Mouse (Mus musculus): ENCODE data around the gene Ddx21. TPM values are rescaled to one million over a fixed set of nuclear protein-coding genes. Genes with fewer than 3 reads are reported as not detected.
"Not testable (repeated sequence)": the region's sequence is repeated elsewhere in the genome, so short reads cannot be mapped to it uniquely, and the experiment has no call there.

Gene Ddx21
- polyA plus RNA-seq, 1 experiment from 2014 or later: 72.8 TPM

DNA sequence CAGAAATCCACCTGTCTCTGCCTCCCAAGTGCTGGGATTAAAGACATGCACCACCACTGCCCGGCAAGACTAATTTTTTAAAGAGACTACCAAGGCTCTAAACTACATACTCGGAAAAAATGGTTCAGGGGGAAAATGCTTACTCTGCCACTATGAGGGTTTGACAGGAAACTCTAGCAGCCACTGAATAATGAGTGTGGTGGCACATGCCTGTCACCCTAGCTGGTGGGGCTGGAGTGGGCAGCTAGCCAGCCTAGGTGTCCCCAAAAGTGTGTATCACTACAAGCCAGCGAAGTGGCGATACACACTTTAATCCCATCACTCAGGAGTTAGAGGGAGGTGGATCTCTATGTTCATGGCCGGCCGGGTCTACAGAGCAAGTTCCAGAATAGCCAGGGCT, 2.0 kb downstream of the Ddx21 start:
- Histone ChIP-seq H3K36me3 (ENCODE audit: control insufficient read depth, insufficient read depth, low read length) (peaks cover 21% of the 10 kb centered on the region), H3K9ac (ENCODE audit: low read depth, low read length) (0 out of 2 replicates have a peak overlapping the region, but pooled peaks have one; percentile 16), H3K27ac (ENCODE audit: low read depth, low read length) (no peak overlapping the region; the same call in 1 of the 2 replicates), H3K4me2 (peak overlapping the region; percentile 89), H3K27me3 (replicated peaks; ENCODE audit: control insufficient read depth, insufficient read depth, low read length) (no peaks in the 10 kb centered on the region), H3K4me1 (replicated peaks; ENCODE audit: control insufficient read depth, insufficient read depth, low read length) (peaks cover 4% of the 10 kb centered on the region), H3K9me3 (ENCODE audit: control insufficient read depth, low read length) (no peaks in the 10 kb centered on the region), H3K4me3 (ENCODE audit: low read depth, low read length) (peak overlapping the region; percentile 89)
- DNase-seq (ENCODE audit: low spot score) (no peak), ATAC-seq (replicated peaks; ENCODE audit: low FRiP score) (no peak)
- 77% methylated on average over 6 of the region's 6 CpGs for WGBS

DNA sequence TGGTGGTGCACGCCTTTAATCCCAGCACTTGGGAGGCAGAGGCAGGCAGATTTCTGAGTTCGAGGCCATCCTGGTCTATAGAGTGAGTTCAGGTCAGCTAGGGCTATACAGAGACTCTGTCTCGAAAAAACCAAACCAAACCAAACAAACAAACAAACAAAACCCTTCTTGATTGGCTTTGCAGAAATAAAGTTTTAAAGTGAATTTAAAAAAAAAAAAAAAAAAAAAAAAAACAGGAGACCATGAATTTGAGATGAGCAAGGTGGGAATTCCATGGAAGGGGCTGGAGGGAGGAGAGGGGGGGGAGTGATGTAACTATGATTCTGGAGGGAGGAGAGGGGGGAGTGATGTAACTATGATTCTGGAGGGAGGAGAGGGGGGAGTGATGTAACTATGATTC, 2.8 kb downstream of the Ddx21 start:
- not testable (repeated sequence) for H3K4me2 ChIP-seq; H3K9ac ChIP-seq (ENCODE audit: low read depth, low read length); ATAC-seq (replicated peaks; ENCODE audit: low FRiP score); H3K4me3 ChIP-seq (ENCODE audit: low read depth, low read length); H3K27ac ChIP-seq (ENCODE audit: low read depth, low read length); DNase-seq (ENCODE audit: low spot score); H3K4me1 ChIP-seq (replicated peaks; ENCODE audit: control insufficient read depth, insufficient read depth, low read length); H3K27me3 ChIP-seq (replicated peaks; ENCODE audit: control insufficient read depth, insufficient read depth, low read length); H3K9me3 ChIP-seq (ENCODE audit: control insufficient read depth, low read length)
- 88% methylated on average over 3 of the region's 3 CpGs for WGBS
- peaks cover 27% of the 10 kb centered on the region for H3K36me3 ChIP-seq (ENCODE audit: control insufficient read depth, insufficient read depth, low read length)

DNA sequence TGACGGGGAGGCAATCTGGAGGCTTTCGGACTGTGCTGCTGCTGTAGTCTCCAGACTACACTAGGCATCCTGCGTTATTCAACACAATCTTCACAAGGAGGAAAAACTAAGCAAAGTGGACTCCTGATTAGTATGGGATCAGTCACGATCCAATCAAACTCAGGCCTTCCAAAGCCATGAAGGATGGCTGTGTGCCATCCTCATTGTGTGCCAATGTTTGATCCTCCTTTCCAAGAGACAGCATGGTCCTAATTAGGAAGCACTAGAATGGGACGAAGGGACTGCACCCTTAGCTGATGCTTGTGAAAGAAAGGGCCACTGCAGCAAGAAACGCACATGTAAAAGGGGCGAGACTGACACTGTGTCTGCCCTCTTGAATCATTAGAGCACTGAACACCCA, 9.6 kb downstream of the Ddx21 start:
- Histone ChIP-seq H3K9me3 (ENCODE audit: control insufficient read depth, low read length) (no peaks in the 10 kb centered on the region), H3K36me3 (ENCODE audit: control insufficient read depth, insufficient read depth, low read length) (peaks cover 67% of the 10 kb centered on the region)
- WGBS: 90% methylated on average over 7 of the region's 7 CpGs

DNA sequence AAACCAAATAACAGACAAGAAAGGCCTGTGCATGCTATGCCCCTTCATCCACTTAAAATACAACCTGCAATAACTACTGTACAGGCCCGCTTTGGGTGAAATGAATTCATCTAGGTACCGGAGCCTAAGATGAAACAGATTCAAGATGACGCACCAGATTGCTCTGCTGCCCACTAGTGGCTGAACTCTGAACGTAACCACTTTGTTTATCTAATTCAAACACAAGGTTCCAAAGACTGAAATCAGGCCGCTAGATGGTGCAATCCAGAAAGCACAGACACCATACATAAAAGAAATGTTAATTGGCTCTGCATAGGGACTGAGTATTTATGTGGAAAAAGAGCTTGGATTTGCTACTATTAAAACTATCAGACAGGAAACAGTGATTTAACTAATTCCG, 11.9 kb downstream of the Ddx21 start:
- no peak overlapping the region for H3K27ac ChIP-seq (ENCODE audit: low read depth, low read length)
- no peaks in the 10 kb centered on the region for H3K9me3 ChIP-seq (ENCODE audit: control insufficient read depth, low read length)
- H3K9ac ChIP-seq (ENCODE audit: low read depth, low read length): no peak overlapping the region
- no peak overlapping the region for H3K4me3 ChIP-seq (ENCODE audit: low read depth, low read length)
- no peaks in the 10 kb centered on the region for H3K4me1 ChIP-seq (replicated peaks; ENCODE audit: control insufficient read depth, insufficient read depth, low read length)
- DNase-seq (ENCODE audit: low spot score): no peak
- WGBS: 50% methylated on average over 6 of the region's 6 CpGs
- H3K36me3 ChIP-seq (ENCODE audit: control insufficient read depth, insufficient read depth, low read length): peaks cover 75% of the 10 kb centered on the region
- H3K27me3 ChIP-seq (replicated peaks; ENCODE audit: control insufficient read depth, insufficient read depth, low read length): no peaks in the 10 kb centered on the region
- ATAC-seq (replicated peaks; ENCODE audit: low FRiP score): peak; percentile 57
- no peak overlapping the region for H3K4me2 ChIP-seq

More for the DNA sequence above, 9.6 kb downstream of the Ddx21 start:
- no peak overlapping the region for H3K27ac ChIP-seq (ENCODE audit: low read depth, low read length)
- no peak overlapping the region for H3K4me2 ChIP-seq
- no peaks in the 10 kb centered on the region for H3K27me3 ChIP-seq (replicated peaks; ENCODE audit: control insufficient read depth, insufficient read depth, low read length)
- ATAC-seq (replicated peaks; ENCODE audit: low FRiP score): no peak
- H3K9ac ChIP-seq (ENCODE audit: low read depth, low read length): no peak overlapping the region
- no peak for DNase-seq (ENCODE audit: low spot score)
- no peaks in the 10 kb centered on the region for H3K4me1 ChIP-seq (replicated peaks; ENCODE audit: control insufficient read depth, insufficient read depth, low read length)
- no peak overlapping the region for H3K4me3 ChIP-seq (ENCODE audit: low read depth, low read length)

DNA sequence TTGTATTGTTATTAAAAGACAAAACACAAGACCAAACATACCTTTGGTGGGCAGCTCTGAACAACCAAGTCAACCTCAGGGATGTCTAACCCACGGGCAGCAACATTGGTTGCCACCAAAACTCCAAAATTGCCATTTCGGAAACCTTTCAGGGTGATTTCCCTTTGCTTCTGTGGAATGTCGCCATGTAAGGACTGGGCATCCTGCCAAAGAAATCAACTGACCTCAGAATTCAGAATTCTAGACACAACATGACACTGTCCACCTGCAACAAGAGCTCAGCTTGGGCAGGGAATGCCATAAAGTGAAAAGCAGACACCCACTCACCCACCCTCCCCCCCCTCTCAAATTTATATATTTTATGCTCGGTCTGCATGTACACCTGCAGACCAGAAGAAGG, 13.5 kb downstream of the Ddx21 start:
- H3K4me2 ChIP-seq: no peak overlapping the region
- H3K4me1 ChIP-seq (replicated peaks; ENCODE audit: control insufficient read depth, insufficient read depth, low read length): no peaks in the 10 kb centered on the region
- H3K9me3 ChIP-seq (ENCODE audit: control insufficient read depth, low read length): no peaks in the 10 kb centered on the region
- no peak overlapping the region for H3K9ac ChIP-seq (ENCODE audit: low read depth, low read length)
- DNase-seq (ENCODE audit: low spot score) (no peak), ATAC-seq (replicated peaks; ENCODE audit: low FRiP score) (no peak)
- no peak overlapping the region for H3K27ac ChIP-seq (ENCODE audit: low read depth, low read length)
- WGBS: 89% methylated on average over 4 of the region's 4 CpGs
- H3K27me3 ChIP-seq (replicated peaks; ENCODE audit: control insufficient read depth, insufficient read depth, low read length): no peaks in the 10 kb centered on the region
- H3K4me3 ChIP-seq (ENCODE audit: low read depth, low read length): no peak overlapping the region
- H3K36me3 ChIP-seq (ENCODE audit: control insufficient read depth, insufficient read depth, low read length): peaks cover 78% of the 10 kb centered on the region

DNA sequence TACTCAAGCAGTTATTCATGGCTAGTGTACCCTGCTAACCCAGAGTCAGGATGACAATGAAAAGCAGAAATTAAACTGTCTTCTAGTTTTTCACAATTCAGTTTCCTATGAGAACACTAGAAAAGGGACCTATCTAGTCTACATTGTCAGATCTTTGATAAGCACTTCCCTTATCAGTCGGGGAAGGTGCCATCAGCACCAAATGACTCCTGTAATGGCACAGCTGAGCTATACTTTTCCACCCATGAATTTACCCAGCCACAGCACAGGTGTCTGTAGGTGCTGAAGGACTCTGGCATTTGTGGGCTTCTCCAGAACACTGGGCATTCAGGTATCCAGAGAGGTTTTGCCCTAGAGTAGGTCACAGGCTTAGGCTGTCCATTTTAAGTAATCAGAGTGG, 18.8 kb downstream of the Ddx21 start:
- Histone ChIP-seq H3K27me3 (replicated peaks; ENCODE audit: control insufficient read depth, insufficient read depth, low read length) (no peaks in the 10 kb centered on the region), H3K9ac (ENCODE audit: low read depth, low read length) (no peak overlapping the region), H3K4me1 (replicated peaks; ENCODE audit: control insufficient read depth, insufficient read depth, low read length) (0 out of 2 replicates have a peak, but pooled peaks cover 2% of the 10 kb centered on the region), H3K9me3 (ENCODE audit: control insufficient read depth, low read length) (no peaks in the 10 kb centered on the region), H3K4me3 (ENCODE audit: low read depth, low read length) (no peak overlapping the region), H3K36me3 (ENCODE audit: control insufficient read depth, insufficient read depth, low read length) (peaks cover 66% of the 10 kb centered on the region), H3K27ac (ENCODE audit: low read depth, low read length) (no peak overlapping the region), H3K4me2 (no peak overlapping the region)
- ATAC-seq (replicated peaks; ENCODE audit: low FRiP score) (no peak), DNase-seq (ENCODE audit: low spot score) (no peak)
- 56% methylated on average over 1 of the region's 1 CpGs for WGBS

DNA sequence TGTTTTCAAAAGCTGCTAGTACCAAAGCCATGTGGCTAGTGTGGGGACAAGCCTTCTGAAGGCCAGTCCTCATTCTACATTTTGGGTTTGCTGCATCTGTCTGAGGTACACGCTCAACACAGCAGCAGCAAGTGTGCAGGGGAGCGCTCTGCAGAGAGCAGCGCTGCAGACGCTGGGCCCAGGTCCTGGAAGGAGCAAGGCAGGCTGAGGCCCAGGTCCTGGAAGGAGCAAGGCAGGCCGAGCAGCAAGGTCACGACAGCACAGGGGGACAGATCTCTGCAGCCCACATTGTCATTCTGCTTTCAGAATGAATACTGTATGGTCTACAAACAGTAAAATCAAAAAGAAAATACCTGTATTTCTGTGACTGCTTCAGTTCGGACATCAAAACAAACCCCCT, 19.4 kb downstream of the Ddx21 start:
- Histone ChIP-seq H3K4me1 (replicated peaks; ENCODE audit: control insufficient read depth, insufficient read depth, low read length) (0 out of 2 replicates have a peak, but pooled peaks cover 2% of the 10 kb centered on the region), H3K9ac (ENCODE audit: low read depth, low read length) (no peak overlapping the region), H3K4me3 (ENCODE audit: low read depth, low read length) (no peak overlapping the region), H3K27me3 (replicated peaks; ENCODE audit: control insufficient read depth, insufficient read depth, low read length) (no peaks in the 10 kb centered on the region), H3K36me3 (ENCODE audit: control insufficient read depth, insufficient read depth, low read length) (peaks cover 63% of the 10 kb centered on the region), H3K27ac (ENCODE audit: low read depth, low read length) (no peak overlapping the region), H3K9me3 (ENCODE audit: control insufficient read depth, low read length) (no peaks in the 10 kb centered on the region), H3K4me2 (no peak overlapping the region)
- ATAC-seq (replicated peaks; ENCODE audit: low FRiP score) (no peak), DNase-seq (ENCODE audit: low spot score) (no peak)
- 78% methylated on average over 7 of the region's 7 CpGs for WGBS

DNA sequence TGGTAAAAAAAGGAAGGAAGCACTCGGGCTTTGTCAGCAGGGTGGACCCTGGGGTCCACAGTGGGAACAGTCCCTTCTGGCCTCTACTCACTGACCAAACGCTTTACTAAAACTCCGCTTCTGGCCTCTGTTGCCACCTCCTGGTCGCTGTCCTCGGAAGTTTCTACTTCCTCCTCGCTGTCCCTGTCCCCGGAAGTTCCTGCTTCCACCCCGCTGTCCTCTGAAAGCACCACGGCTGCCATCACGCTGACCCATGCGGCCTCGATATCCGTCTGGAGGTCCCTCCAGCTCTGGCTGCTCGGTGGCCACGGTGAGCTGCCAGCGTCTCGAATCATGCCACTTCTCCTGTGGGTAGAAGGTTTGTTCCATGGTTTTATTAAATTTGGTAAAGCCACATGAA, 19.8 kb downstream of the Ddx21 start:
- WGBS: 85% methylated on average over 17 of the region's 17 CpGs
- ATAC-seq (replicated peaks; ENCODE audit: low FRiP score) (no peak), DNase-seq (ENCODE audit: low spot score) (no peak)
- peaks cover 4% of the 10 kb centered on the region for H3K4me1 ChIP-seq (replicated peaks; ENCODE audit: control insufficient read depth, insufficient read depth, low read length)
- no peak overlapping the region for H3K9ac ChIP-seq (ENCODE audit: low read depth, low read length)
- H3K9me3 ChIP-seq (ENCODE audit: control insufficient read depth, low read length): no peaks in the 10 kb centered on the region
- no peaks in the 10 kb centered on the region for H3K27me3 ChIP-seq (replicated peaks; ENCODE audit: control insufficient read depth, insufficient read depth, low read length)
- H3K4me3 ChIP-seq (ENCODE audit: low read depth, low read length): no peak overlapping the region
- no peak overlapping the region for H3K27ac ChIP-seq (ENCODE audit: low read depth, low read length)
- peaks cover 59% of the 10 kb centered on the region for H3K36me3 ChIP-seq (ENCODE audit: control insufficient read depth, insufficient read depth, low read length)
- no peak overlapping the region for H3K4me2 ChIP-seq

DNA sequence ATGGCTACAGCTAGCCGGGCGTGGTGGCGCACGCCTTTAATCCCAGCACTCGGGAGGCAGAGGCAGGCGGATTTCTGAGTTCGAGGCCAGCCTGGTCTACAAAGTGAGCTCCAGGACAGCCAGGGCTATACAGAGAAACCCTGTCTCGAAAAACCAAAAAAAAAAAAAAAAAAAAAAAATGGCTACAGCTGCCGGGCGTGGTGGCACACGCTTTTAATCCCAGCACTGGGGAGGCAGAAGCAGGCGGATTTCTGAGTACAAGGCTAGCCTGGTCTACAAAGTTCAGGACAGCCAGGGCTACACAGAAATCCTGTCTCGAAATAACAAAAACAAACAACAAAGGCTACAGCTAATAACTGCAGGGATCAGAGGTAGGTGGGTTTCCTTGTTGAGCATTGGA, 23.0 kb downstream of the Ddx21 start:
- not testable (repeated sequence) for H3K4me3 ChIP-seq (ENCODE audit: low read depth, low read length); H3K27me3 ChIP-seq (replicated peaks; ENCODE audit: control insufficient read depth, insufficient read depth, low read length); H3K9ac ChIP-seq (ENCODE audit: low read depth, low read length); DNase-seq (ENCODE audit: low spot score); H3K4me1 ChIP-seq (replicated peaks; ENCODE audit: control insufficient read depth, insufficient read depth, low read length); ATAC-seq (replicated peaks; ENCODE audit: low FRiP score); H3K27ac ChIP-seq (ENCODE audit: low read depth, low read length); H3K9me3 ChIP-seq (ENCODE audit: control insufficient read depth, low read length)
- Histone ChIP-seq H3K4me2 (peak overlapping the region; percentile 47; the same call in 1 of the 2 replicates), H3K36me3 (ENCODE audit: control insufficient read depth, insufficient read depth, low read length) (peaks cover 37% of the 10 kb centered on the region)
- 87% methylated on average over 12 of the region's 13 CpGs for WGBS

Data from liver, embryonic 11.5 days (tissue).